Mouse (Mus musculus) lung, embryonic 14.5 days (tissue): ENCODE data around the gene Upp2. TPM values are rescaled to one million over a fixed set of nuclear protein-coding genes. Genes with fewer than 3 reads are reported as not detected.
A peak's percentile ranks its signal among the peaks of the same experiment; 100 is the strongest.

Experiments used
- ATAC-seq: fragments of 200-750 bp; cut with Nextera tagmentation; 2 replicates; pipeline ENCODE4 v1.8.0; 2017; ENCODE audit warnings: mild to moderate bottlenecking, moderate TSS enrichment, moderate library complexity; ENCODE audit not compliant: insufficient read depth
- DNase-seq: peaks from one replicate; pipeline ENCODE4 v3.0.0-alpha.2; 2015
- H3K27ac ChIP-seq: fragments of 300-500 bp; sonication (generic); 2 replicates; pipeline ENCODE4 v1.5.1; 2014; ENCODE audit warnings: low read depth, mild to moderate bottlenecking, moderate library complexity
- H3K27me3 ChIP-seq: fragments of 300-500 bp; sonication (generic); 2 replicates; pipeline ENCODE4 v1.6.1; 2014; ENCODE audit warnings: low read length, control low read depth; ENCODE audit not compliant: insufficient read depth
- H3K36me3 ChIP-seq: fragments of 300-500 bp; sonication (generic); 2 replicates; pipeline ENCODE4 v1.6.1; 2014; ENCODE audit warnings: control low read depth; ENCODE audit not compliant: insufficient read depth
- H3K4me1 ChIP-seq: fragments of 300-500 bp; sonication (generic); 2 replicates; pipeline ENCODE4 v1.6.1; 2014; ENCODE audit warnings: antibody characterized with exemption, control low read depth; ENCODE audit not compliant: insufficient read depth
- H3K4me2 ChIP-seq: fragments of 300-500 bp; sonication (generic); 2 replicates; pipeline ENCODE4 v1.6.1; 2014; ENCODE audit warnings: mild to moderate bottlenecking
- H3K4me3 ChIP-seq: fragments of 300-500 bp; sonication (generic); 2 replicates; pipeline ENCODE4 v1.5.1; 2014; ENCODE audit warnings: low read depth, low read length
- H3K9ac ChIP-seq: fragments of 300-500 bp; sonication (generic); 2 replicates; pipeline ENCODE4 v1.6.1; 2014
- H3K9me3 ChIP-seq: fragments of 300-500 bp; sonication (generic); 2 replicates; pipeline ENCODE4 v1.6.1; 2016; ENCODE audit warnings: low read depth, low read length, control low read depth
- CTCF ChIP-seq: IDR thresholded peaks from 2 replicates; pipeline ENCODE4 v1.5.1; 2016; ENCODE audit warnings: antibody characterized with exemption, low read depth
- WGBS: fragments of 180-500 bp; shearing (Covaris S2); extraction: QIAGEN DNeasy Blood & Tissue Kit; methylation state at CpG from one replicate; pipeline ENCODE4 v1.1.7; 2014; 5-methylcytosine and 5-hydroxymethylcytosine counted together
- polyA plus RNA-seq: library from polyadenylated mRNA; unstranded; fragments of >200 nt; fragmentation: Nextera tagmentation; extraction: Ambion mirVana; gene quantifications from 2 replicates; pipeline ENCODE4 v1.2.1, GENCODE M21; 2014

The Upp2 gene
- polyA plus RNA-seq, 1 experiment from 2014 or later = 8.6 TPM

DNA sequence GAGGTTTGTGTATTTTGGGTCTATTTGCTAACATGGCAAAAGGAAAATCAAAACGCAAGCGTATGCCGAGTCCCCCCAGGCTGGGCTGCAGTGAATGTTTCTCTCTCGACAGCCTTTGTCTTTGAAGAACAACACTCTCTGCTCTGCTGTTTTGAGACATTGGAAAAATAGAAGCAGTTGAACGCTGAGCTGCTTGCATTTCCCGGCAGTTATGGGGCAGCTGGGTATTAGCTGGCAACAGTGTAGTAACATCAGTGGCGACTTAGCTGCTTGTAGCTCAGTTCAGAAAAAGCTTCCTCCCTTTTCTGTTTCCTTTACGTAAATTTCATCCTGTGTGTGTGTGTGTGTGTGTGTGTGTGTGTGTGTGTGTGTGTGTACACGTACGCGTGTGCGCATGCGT is 93.5 kb downstream of the Upp2 start:
- DNase-seq (no peak), ATAC-seq (no peak)
- TF ChIP-seq CTCF = no peak
- Histone ChIP-seq H3K9ac (no peak overlapping the region), H3K27me3 (no peaks in the 10 kb centered on the region), H3K27ac (no peak overlapping the region), H3K4me3 (no peak overlapping the region), H3K36me3 (no peaks in the 10 kb centered on the region), H3K9me3 (no peaks in the 10 kb centered on the region), H3K4me2 (no peak overlapping the region), H3K4me1 (no peaks in the 10 kb centered on the region)
- WGBS = 54% methylated on average over 13 of the region's 13 CpGs

DNA sequence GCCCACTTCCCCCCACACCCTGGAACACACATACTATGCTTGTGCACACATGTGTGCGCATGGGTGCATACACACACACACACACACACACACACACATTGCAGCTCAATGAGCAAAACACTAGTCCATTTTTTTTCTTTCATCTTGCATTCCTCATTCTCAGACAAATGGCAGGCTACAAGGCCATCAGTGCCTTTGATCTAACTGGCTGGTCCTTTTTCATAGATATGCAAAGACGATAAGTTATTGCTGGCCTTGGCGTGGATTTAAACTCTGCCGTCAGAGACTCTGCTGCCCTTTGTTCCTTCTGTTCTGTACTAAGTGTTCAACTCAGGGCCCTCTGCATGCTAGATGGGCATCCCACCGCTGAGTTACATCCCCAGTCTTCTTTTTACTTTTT is 94.0 kb downstream of the Upp2 start:
- 68% methylated on average over 5 of the region's 5 CpGs for WGBS
- Histone ChIP-seq H3K9ac (no peak overlapping the region), H3K4me3 (no peak overlapping the region), H3K4me1 (no peaks in the 10 kb centered on the region), H3K27me3 (no peaks in the 10 kb centered on the region), H3K4me2 (no peak overlapping the region), H3K36me3 (no peaks in the 10 kb centered on the region), H3K9me3 (no peaks in the 10 kb centered on the region), H3K27ac (no peak overlapping the region)
- no peak for TF ChIP-seq CTCF
- ATAC-seq (no peak), DNase-seq (no peak)

DNA sequence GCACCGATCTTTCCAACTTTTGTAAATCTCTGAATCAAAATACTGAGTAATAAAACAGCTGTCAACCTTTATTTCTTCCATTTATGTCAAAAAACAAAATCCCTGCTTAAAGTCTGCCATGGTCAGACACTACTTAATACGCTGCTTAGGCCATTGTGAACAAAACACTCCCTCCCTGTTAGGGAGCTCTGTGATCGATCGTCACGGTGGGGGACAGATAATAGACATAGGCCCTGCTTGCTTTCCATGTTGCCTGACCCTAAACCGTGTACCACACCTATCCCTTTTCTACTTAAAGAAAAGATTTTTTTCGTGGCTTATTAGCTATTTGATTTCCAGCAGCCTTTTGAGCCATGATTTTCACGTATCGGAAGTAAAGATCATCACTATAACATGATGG is 95.6 kb downstream of the Upp2 start:
- no peak for ATAC-seq
- H3K36me3 ChIP-seq = no peaks in the 10 kb centered on the region
- no peak for DNase-seq
- H3K27ac ChIP-seq = no peak overlapping the region
- H3K9ac ChIP-seq = no peak overlapping the region
- no peaks in the 10 kb centered on the region for H3K9me3 ChIP-seq
- H3K4me3 ChIP-seq = no peak overlapping the region
- no peaks in the 10 kb centered on the region for H3K27me3 ChIP-seq
- no peaks in the 10 kb centered on the region for H3K4me1 ChIP-seq
- no peak for TF ChIP-seq CTCF
- 81% methylated on average over 9 of the region's 9 CpGs for WGBS
- H3K4me2 ChIP-seq = no peak overlapping the region

DNA sequence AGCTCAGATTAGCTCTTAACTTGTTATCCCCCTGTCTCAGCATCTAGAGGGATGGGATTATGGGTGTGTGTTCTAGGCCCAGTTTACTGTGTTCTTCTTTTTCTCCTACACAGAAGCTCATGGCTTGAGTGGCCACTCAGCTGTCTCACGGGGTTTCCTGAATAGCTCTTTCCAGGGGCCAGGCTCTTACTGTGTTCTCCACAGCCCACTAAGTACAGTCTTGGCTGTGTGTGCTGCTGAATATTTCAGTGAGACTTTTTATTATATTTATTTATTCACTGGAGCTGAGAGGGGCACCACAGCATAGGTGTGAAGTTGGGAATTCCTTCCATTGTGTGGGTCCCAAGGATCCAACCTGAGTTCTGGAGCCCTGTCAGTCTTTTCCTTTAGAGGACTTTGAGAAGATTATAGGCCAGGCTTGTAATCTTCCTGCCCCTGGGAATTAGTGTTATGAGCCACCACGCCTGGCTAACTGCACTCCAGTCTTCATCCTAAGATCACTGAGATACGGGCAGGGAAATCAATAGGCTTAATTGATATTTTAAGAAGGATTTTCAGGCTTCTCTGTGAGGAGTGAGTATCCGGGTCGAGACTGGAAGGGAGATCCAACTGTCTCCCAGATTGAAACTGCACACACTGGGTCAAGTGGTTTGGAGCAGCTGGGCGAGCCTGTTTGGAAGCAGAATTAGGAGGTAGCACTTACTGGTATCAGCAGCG is 96.5 kb downstream of the Upp2 start:
- Histone ChIP-seq H3K9me3 (no peaks in the 10 kb centered on the region), H3K4me2 (no peak overlapping the region), H3K27me3 (no peaks in the 10 kb centered on the region), H3K9ac (no peak overlapping the region), H3K4me3 (no peak overlapping the region), H3K4me1 (no peaks in the 10 kb centered on the region), H3K27ac (no peak overlapping the region), H3K36me3 (no peaks in the 10 kb centered on the region)
- ATAC-seq = no peak
- no peak for DNase-seq
- TF ChIP-seq CTCF = no peak
- WGBS = 84% methylated on average over 7 of the region's 7 CpGs

DNA sequence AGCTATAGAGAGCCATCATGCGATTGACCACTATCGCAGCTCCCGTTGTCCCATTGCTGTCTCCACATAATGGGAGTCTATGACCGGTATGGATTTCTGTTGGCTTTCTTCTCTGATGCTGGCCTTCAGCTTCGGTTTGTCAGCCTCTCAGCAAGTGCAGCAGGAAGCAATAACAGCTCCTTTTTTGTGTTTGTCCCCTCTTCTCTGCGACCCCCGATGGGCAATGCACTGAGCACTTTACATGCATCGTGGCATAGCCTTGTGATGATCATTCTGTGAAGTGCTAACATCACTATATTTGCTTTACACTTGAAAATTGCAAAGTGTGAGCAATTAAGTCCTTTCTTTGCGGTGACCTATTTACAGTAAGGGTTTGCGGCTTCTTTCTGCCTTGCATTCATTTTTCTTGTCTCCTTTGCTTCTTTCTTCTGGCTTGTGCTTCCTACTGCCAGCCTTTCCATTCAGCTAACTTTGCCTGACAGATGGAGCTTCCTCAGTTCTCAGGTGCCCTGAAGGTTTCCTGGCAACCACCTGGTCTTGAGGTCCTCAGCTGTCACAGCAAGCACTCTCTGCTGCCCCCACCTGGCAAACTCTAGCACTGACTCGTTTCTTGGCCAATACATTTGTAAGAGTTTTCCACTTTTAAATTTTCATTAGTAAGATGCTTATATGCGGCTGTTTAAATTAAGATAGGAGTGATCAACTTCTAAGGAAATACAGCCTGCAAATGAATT is 98.2 kb downstream of the Upp2 start:
- H3K9ac ChIP-seq = no peak overlapping the region
- H3K27ac ChIP-seq = no peak overlapping the region
- DNase-seq (peak; percentile 83), ATAC-seq (no peak)
- no peaks in the 10 kb centered on the region for H3K27me3 ChIP-seq
- no peaks in the 10 kb centered on the region for H3K9me3 ChIP-seq
- peak; percentile 84 for TF ChIP-seq CTCF
- H3K36me3 ChIP-seq = no peaks in the 10 kb centered on the region
- no peak overlapping the region for H3K4me2 ChIP-seq
- 68% methylated on average over 12 of the region's 12 CpGs for WGBS
- no peak overlapping the region for H3K4me3 ChIP-seq
- no peaks in the 10 kb centered on the region for H3K4me1 ChIP-seq

DNA sequence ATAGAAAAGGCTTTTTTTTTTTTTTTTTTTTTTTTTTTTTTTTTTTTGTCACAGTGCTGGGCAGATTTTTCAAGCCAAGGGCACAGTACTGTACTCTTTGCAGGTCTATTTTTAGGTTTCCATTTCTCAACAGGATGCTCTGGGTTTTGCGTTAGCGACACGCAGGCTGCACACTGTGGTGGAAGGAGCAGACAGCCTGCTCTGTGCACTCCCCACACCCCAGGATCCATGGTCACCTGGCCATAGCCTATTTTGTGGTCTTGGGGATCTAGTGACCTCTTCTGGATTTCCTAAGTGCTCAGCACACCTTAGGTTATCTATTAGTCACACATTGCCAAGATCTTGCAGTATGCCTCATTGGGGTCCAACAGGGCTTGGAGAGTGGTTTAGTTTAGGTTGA is 100.2 kb downstream of the Upp2 start:
- WGBS = 70% methylated on average over 3 of the region's 3 CpGs
- Histone ChIP-seq H3K4me2 (no peak overlapping the region), H3K9ac (no peak overlapping the region), H3K36me3 (no peaks in the 10 kb centered on the region), H3K9me3 (no peaks in the 10 kb centered on the region), H3K27me3 (no peaks in the 10 kb centered on the region), H3K4me1 (no peaks in the 10 kb centered on the region), H3K4me3 (no peak overlapping the region), H3K27ac (no peak overlapping the region)
- TF ChIP-seq CTCF = no peak
- DNase-seq = no peak
- ATAC-seq = 0 out of 2 replicates have a peak, but pooled peaks have one; percentile 68

DNA sequence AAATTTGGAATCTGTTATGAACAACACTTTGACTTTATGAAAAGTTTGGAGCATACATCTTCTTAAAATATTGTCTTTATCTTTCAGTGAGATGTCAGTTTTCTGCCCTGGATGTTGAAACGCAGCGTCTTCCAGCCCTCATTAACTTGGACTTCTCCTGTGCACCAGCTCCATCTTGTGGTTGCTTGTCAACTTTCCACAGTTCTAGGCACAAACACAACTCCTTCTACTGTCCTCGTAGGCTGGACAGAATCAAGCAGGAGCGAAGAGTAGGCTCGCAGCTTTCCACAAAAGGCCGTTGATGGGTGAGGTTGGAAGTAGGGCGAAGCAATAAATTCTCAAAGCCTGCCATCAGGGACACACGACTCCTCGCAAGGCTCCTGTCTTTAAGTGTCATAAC is 100.9 kb downstream of the Upp2 start:
- no peak overlapping the region for H3K4me2 ChIP-seq
- no peaks in the 10 kb centered on the region for H3K9me3 ChIP-seq
- WGBS = 39% methylated on average over 9 of the region's 9 CpGs
- H3K27me3 ChIP-seq = no peaks in the 10 kb centered on the region
- H3K9ac ChIP-seq = no peak overlapping the region
- no peak overlapping the region for H3K4me3 ChIP-seq
- peak; percentile 88 for DNase-seq
- peak; percentile 69; the same call in 1 of the 2 replicates for ATAC-seq
- no peaks in the 10 kb centered on the region for H3K4me1 ChIP-seq
- H3K27ac ChIP-seq = no peak overlapping the region
- no peaks in the 10 kb centered on the region for H3K36me3 ChIP-seq
- peak; percentile 86 for TF ChIP-seq CTCF
